Mouse (Mus musculus): ENCODE results near the gene Naga.

Gene Naga

DNA sequence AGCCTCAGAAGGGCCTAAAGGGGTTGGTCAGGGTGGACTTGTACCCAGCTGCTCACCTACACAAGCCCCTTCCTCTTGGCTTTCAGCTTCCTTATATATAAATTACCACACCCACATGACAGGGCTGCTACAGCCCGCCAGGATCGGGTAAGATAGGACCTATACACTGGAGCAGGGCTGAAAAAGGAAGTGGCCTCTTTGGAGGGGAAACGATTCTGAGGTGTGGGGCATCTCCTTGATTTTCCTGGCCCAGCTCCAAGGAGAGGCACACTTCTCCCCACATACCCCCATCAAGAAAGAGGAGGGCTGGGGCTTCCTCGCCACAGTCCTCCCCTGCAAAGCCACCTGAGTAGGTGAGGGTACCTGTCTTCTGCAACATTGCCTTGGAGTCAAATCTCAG lies 850 bp downstream of the Naga start:
- DNase-seq (ENCODE audit: inconsistent ontology term), result no peak

DNA sequence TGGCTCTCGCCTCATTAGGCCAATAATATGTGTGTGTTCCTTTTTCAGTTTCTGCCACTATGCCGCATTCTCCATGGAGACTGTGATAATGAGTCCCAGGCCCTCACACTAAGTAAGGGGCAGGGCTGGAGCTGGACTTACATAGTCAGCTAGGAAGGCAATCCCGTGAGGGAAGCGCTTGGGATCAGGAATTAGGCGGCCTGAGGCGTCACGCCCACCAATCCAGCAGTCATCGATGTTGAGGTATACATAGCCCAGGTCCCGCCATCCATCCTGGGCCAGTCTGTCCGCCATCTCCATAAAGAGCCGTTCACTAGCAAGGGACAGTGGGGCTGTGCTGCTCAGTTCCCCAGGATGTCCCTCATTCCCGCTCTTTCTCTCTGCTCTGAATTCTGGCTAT lies 2.1 kb downstream of the Naga start:
- no peak for DNase-seq (ENCODE audit: inconsistent ontology term)

DNA sequence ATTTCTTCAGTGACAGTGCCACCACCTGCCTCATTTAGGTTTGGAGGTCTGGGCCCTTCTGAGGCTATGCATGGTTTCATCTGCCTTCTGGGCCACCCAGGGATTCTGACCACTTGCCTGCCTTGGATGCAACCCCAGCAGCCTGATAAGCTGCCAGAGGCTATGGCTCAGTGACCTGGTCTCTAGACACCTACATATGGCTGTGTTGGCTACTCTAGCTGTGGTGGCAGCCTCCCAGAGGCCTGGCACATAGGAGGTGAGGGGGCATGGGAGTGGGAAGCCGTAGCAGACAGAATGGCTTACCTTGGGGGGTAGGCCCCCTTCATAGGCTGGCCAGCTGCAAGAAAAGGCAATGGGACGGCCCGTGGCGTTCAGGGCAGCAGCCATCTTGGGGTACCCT lies 3.5 kb downstream of the Naga start:
- no peak for DNase-seq (ENCODE audit: inconsistent ontology term)

DNA sequence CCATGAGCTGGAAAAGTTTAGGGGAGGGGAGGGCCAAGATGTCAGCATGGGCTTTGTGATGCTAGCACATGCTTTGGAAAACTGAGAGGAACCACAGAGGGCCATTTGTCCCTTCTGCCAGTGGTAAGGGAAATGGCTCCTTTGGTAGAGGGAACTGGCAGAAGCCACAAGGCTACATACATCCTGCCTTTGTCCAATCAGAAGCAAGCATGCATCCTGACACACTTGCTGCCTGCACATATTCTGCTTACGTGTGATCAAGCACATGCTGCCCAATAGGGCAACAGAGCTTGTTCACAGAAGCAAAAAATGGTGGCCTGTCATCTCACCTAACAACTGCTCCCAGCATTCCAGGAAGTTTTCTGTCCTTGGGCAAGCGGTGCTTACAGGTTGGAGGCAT lies 13.3 kb downstream of the Naga start:
- no peak for DNase-seq (ENCODE audit: inconsistent ontology term)

DNA sequence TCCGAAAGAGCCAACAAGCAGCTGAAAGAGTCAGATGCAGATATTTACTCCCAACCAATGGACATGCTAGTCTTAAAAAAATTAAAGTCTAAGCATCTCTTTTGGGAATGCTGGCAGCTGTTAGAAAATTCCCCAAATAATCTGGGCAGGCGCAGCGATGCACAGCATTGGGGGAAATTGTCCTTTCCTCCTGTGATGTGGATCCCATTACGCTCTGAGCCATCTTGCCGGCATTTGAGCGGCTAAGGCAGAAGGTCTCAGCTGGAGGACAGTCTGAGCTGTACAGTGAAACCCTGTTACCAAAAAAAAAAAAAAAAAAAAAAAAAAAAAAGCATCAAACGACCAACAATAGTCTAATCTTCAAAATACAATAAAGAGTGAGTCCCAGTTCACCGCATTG lies 16.5 kb downstream of the Naga start:
- DNase-seq (ENCODE audit: inconsistent ontology term), result no peak

DNA sequence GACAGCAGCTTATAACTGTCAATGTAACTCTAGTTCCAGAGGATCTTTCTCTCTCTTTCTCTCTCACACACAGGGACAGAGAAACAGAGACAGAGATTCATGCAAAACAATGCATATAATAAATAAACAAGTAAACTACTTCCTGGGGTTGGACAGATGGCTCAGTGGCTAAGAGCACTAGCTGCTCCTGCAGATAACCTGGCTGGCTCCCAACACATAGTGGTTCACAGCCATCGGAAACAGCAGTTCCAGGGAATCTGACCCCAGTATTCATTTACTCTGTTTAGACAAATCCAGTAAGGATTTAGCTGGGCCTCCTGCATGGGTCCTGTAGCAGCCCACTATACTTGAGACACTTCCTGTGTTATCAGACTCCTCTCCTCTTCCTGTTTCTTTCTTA lies 19.1 kb downstream of the Naga start:
- no peak for DNase-seq (ENCODE audit: inconsistent ontology term)

DNA sequence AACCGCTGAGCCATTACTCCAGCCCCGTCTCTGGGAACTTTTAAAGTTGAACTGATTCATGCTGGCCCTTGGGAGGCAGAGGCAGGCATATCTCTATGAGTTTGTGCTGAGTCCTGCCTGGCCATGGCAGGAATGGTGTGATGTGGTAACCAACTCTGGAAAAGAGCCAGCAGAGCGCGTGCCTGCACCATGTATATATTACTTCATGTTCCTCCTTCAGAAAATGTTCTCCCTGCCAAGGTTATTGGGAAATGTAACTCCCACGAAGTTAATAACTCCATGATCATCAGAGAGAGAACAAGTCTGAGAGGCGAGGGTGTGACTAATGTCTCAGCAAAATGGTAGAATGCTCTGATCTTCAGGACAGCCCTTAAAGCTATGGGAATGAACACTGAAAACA lies 20.9 kb downstream of the Naga start:
- DNase-seq (ENCODE audit: inconsistent ontology term), result no peak

DNA sequence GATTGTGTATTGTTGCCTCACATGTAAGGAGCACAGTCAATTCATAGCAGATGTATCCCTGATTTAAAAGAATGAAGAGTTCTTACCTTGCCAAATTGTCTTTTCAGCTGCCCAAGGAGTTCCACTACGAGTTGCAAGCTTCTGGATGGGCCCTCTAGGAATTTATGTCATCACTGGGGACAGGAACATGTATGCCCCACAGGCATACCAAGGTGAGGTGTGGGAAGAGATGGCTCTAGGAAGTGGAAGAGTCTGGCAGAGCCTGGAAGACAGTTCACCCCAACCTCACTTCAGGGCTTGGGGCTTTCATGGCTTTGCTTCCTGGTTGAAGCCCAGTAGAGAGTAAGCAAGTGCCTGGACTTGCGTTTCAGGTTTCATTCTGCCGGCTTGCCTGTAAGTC lies 30.3 kb downstream of the Naga start:
- DNase-seq (ENCODE audit: inconsistent ontology term), result no peak

DNA sequence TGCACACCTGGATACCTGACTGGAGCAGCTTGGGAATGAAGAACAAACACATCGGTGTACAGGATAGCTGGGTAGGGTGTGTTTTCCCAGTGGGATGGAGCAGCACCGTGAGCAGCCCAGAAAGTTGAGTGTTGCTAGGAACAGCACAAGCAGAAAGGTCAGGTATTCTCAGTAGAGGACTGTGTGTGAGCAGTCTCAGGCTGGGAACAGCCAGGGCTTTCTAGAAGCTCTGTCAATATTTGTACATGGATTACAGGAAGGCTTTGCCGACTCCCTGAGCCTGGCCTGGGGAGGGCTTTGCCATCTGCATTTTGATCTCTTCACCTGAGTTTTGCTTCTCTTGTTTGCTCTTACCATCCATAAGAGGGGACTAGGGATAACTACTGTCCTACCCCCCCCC lies 31.6 kb downstream of the Naga start:
- DNase-seq (ENCODE audit: inconsistent ontology term), result no peak

DNA sequence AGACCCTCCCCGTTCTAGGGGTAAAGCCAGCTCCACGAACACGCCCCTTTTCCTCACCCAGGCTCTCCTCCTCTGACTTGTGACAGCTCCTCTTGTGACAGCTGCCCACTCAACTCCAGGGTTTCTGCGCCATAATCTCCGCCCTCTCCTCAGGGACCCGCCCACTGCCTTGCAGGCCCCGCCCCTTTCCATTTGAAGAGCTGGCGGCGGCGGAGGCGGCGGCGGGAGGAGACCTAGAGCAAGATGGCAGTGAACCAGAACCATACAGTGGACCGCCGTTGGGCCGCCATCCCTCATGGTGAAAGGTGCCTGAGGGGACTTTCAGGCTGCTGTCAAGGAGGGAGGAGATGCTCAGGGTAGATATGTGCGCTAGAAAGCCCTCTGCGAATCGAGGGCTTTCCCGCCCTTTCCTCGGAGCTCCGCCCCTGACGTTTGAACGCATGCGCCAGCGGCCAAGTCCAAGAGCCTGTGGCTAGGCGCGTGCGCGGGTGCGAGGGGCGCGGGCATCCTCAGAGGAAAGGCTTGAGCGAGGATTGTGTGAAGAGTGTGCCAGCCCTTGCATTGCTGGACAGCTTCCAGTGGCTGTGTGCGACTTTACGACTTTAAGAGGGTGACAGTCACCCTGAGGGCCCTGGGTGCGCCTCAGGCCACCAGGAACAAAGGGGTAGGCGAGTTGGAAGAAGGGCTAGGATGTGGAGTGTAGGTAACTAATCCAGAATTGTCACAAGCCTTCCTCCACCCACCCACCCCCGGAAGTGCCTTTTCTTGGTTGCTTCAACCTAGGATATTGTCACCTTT lies 39.8 kb downstream of the Naga start, which contains the start of gene Wbp2nl:
Gene Wbp2nl (plus strand): TSS at position 191 of the 798 bp plus-strand sequence.
- no peak for DNase-seq (ENCODE audit: inconsistent ontology term)

DNA sequence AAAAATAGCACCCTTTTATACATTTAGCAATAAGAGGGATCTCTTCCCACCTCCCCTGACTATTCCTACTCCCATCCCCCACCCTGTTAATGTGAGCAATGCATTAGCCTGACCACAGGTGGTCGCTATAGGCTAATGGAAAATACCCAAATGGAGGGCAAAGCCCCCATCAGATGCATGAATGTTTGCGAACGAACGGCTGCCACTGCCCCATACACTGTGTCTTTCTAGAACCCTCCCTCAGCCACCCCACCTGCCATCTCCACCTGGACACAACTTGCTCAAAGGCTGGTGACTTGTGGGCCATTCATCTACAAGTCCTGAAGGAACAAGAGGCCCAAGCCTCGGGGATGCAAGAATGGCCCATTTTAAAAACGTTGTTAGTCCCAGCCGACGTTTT lies 44.7 kb downstream of the Naga start:
- DNase-seq (ENCODE audit: inconsistent ontology term), result no peak

DNA sequence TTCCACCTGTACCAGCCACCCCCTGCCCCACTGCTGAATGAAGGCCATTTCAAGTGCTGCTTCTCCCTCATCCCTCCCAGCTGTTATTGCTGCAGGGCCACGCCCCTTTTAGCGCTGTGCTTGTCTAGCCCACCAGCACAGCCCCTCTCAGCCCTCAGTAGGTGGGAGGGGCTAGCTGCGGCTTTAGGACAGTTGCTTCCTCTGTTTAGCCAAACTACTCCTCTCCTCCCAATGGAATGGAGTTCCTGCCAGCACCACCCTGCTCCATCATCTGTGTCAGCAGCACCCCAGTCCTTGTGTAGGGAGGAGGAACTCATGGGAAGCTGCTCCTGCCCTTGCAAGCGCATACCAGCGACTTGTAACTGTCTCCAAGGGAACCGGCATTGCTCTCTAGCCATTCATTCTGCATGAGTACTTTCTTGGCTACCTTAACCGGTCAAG lies 45.4 kb downstream of the Naga start:
- peak; percentile 54 for DNase-seq (ENCODE audit: inconsistent ontology term)

DNA sequence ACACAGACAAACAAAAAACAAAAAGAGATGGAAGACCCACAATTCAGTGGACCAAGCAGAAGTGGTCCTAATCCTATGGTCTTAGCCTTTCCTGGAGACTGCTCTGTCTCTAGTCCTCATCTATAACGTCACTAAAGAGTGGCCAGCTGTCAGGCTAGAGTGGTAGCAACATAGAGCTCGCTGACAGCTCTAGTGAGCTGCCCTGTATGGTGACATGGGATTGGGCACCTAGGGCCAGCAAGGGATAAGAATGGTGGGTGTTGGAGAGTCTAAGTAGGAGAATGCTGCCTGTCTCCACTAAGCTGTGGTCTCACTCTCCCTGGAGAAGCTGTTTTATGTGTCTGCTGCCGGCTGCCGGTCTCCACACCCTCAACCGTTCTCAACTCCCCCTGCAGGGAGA lies 45.9 kb downstream of the Naga start:
- DNase-seq (ENCODE audit: inconsistent ontology term), result no peak

DNA sequence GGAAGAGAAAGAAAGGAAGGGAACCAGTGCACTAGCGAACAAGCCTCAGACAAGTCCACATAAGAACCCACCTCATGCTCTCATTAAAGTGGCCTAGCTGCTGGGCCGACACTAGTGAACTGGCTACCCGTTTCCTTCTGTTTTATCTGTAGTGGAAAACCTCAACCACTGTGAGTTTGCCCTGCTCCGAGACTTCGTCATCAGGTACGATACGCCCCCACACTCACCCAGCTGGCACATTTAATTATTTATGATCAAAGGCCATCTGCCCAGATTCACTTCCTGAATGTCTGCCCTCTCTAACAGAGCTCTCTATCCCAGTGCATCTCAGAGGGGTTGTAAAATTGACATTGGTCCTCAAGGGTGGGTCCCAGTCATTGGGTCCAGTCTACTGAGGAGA lies 48.5 kb downstream of the Naga start:
- no peak for DNase-seq (ENCODE audit: inconsistent ontology term)

DNA sequence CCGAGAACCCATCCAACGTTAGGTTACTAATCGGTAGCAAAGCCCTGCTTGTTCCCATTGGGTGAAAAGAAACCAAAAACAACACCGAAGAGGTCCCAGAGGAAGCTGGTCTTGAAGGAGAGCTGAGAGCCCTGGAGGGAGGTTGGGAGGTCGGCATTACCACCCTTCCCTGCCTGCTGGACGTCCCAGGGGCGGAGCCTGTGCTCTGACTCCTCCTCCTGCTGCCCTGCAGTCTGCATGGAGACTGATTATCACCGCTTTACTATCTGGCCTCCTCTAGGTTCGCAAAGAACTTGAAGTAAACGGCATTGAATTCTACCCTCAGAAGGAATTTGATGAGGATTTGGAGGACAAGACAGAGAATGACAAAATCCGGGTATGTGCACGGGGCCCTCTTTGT lies 52.6 kb downstream of the Naga start:
- no peak for DNase-seq (ENCODE audit: inconsistent ontology term)

DNA sequence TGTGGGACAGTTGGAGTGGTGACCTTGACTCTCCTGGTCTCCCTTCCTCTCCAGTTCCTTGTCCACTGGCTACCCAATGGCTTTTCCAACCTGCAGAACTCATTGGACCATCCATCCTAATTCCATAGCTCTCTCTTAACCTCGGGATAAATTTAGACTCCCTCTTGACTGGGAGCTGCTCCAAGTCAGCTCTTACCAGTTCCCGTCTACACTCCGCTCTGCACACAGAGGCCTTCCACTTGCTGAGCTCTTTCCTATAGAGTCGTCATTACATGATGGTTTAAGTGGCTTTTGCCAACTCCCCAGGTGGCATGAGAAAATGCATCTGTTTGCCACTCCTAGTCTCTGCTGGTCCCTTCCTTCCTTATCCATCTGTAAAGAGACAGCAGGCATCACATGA lies 58.1 kb downstream of the Naga start:
- DNase-seq (ENCODE audit: inconsistent ontology term), result no peak

Data from Muller cell, postnatal 12 days (primary cell).